Mouse (Mus musculus) midbrain, embryonic 13.5 days (tissue): ENCODE results near the gene Slc6a2. TPM values are rescaled to one million over a fixed set of nuclear protein-coding genes. Genes with fewer than 3 reads are reported as not detected.
A peak's percentile ranks its signal among the peaks of the same experiment; 100 is the strongest.

Experiments
- ATAC-seq: fragments of 200-750 bp; cut with Nextera tagmentation; 2 replicates; pipeline ENCODE4 v1.8.0; 2017; ENCODE audit warnings: mild to moderate bottlenecking, moderate TSS enrichment, moderate library complexity
- H3K27ac ChIP-seq: fragments of 300-500 bp; sonication (generic); 2 replicates; pipeline ENCODE4 v1.5.1; 2015; ENCODE audit warnings: inconsistent platforms, mild to moderate bottlenecking, moderate library complexity
- H3K27me3 ChIP-seq: fragments of 300-500 bp; sonication (generic); 2 replicates; pipeline ENCODE4 v1.6.1; 2015; ENCODE audit warnings: mild to moderate bottlenecking, inconsistent platforms
- H3K36me3 ChIP-seq: fragments of 300-500 bp; sonication (generic); 2 replicates; pipeline ENCODE4 v1.6.1; 2015; ENCODE audit warnings: mild to moderate bottlenecking, inconsistent platforms
- H3K4me1 ChIP-seq: fragments of 300-500 bp; sonication (generic); replicated peaks from 2 replicates; pipeline ENCODE4 v1.6.1; 2015; ENCODE audit warnings: inconsistent platforms
- H3K4me2 ChIP-seq: fragments of 300-500 bp; sonication (generic); replicated peaks from 2 replicates; pipeline ENCODE4 v1.6.1; 2015; ENCODE audit warnings: moderate library complexity, mild to moderate bottlenecking, inconsistent platforms
- H3K4me3 ChIP-seq: fragments of 300-500 bp; sonication (generic); replicated peaks from 2 replicates; pipeline ENCODE4 v1.5.1; 2015; ENCODE audit warnings: mild to moderate bottlenecking, inconsistent platforms
- H3K9ac ChIP-seq: fragments of 300-500 bp; sonication (generic); replicated peaks from 2 replicates; pipeline ENCODE4 v1.6.1; 2015; ENCODE audit warnings: mild to moderate bottlenecking, inconsistent platforms
- H3K9me3 ChIP-seq: fragments of 300-500 bp; sonication (generic); 2 replicates; pipeline ENCODE4 v1.6.1; 2016; ENCODE audit warnings: mild to moderate bottlenecking, inconsistent platforms
- WGBS: fragments of 180-500 bp; shearing (Covaris S2); methylation state at CpG from one replicate; pipeline ENCODE4 v1.1.7; 2015; 5-methylcytosine and 5-hydroxymethylcytosine counted together
- polyA plus RNA-seq: library from polyadenylated mRNA; unstranded; fragments of >200 nt; fragmentation: Nextera tagmentation; extraction: Ambion mirVana; gene quantifications from 2 replicates; pipeline ENCODE4 v1.2.1, GENCODE M21; 2015

The Slc6a2 gene
- 0.34 and 0.73 TPM in 2 replicates for polyA plus RNA-seq

GRCm38 (mm10) chr8:92959779-92960178 is at the start of gene Slc6a2:
Gene Slc6a2 (plus strand): TSS chr8:92960079.
- Histone ChIP-seq H3K4me2 (peak within 1 kb of the TSS; percentile 70), H3K36me3 (no peaks in the 10 kb centered on the region), H3K27ac (no peak within 1 kb of the TSS), H3K27me3 (peaks cover 60% of the 10 kb centered on the region), H3K9me3 (no peaks in the 10 kb centered on the region), H3K4me3 (peak within 1 kb of the TSS; percentile 42), H3K4me1 (peaks cover 13% of the 10 kb centered on the region), H3K9ac (peak within 1 kb of the TSS; percentile 55)
- ATAC-seq = no peak
- 76% methylated on average over 10 of the region's 10 CpGs for WGBS

GRCm38 (mm10) chr8:92911477-92911876 is 48.4 kb upstream of the Slc6a2 start:
- Histone ChIP-seq H3K27ac (no peak overlapping the region), H3K36me3 (no peaks in the 10 kb centered on the region), H3K9ac (no peak overlapping the region), H3K4me1 (no peaks in the 10 kb centered on the region), H3K4me2 (no peak overlapping the region), H3K27me3 (no peaks in the 10 kb centered on the region), H3K4me3 (no peak overlapping the region), H3K9me3 (no peaks in the 10 kb centered on the region)
- no peak for ATAC-seq
- 93% methylated on average over 3 of the region's 3 CpGs for WGBS

- Histone ChIP-seq H3K4me3 (no peak overlapping the region), H3K9me3 (no peaks in the 10 kb centered on the region), H3K4me1 (no peaks in the 10 kb centered on the region), H3K27ac (no peak overlapping the region), H3K9ac (no peak overlapping the region), H3K4me2 (no peak overlapping the region), H3K27me3 (no peaks in the 10 kb centered on the region), H3K36me3 (no peaks in the 10 kb centered on the region)
- ATAC-seq = no peak
- 91% methylated on average over 7 of the region's 7 CpGs for WGBS
Observed at GRCm38 (mm10) chr8:92913396-92913795, 46.5 kb upstream of the Slc6a2 start.

GRCm38 (mm10) chr8:92916082-92916481 is 43.8 kb upstream of the Slc6a2 start:
- Histone ChIP-seq H3K4me1 (no peaks in the 10 kb centered on the region), H3K27ac (no peak overlapping the region), H3K4me2 (no peak overlapping the region), H3K36me3 (no peaks in the 10 kb centered on the region), H3K4me3 (no peak overlapping the region), H3K9ac (no peak overlapping the region), H3K27me3 (no peaks in the 10 kb centered on the region), H3K9me3 (no peaks in the 10 kb centered on the region)
- WGBS = 85% methylated on average over 3 of the region's 3 CpGs
- ATAC-seq = no peak

- no peak overlapping the region for H3K4me3 ChIP-seq
- no peak overlapping the region for H3K27ac ChIP-seq
- H3K4me1 ChIP-seq = no peaks in the 10 kb centered on the region
- H3K9me3 ChIP-seq = no peaks in the 10 kb centered on the region
- no peak for ATAC-seq
- no peak overlapping the region for H3K9ac ChIP-seq
- no peaks in the 10 kb centered on the region for H3K36me3 ChIP-seq
- 72% methylated on average over 3 of the region's 3 CpGs for WGBS
- H3K27me3 ChIP-seq = no peaks in the 10 kb centered on the region
- H3K4me2 ChIP-seq = no peak overlapping the region
Observed at GRCm38 (mm10) chr8:92921768-92922167, 38.1 kb upstream of the Slc6a2 start.

GRCm38 (mm10) chr8:92928986-92929385 is 30.9 kb upstream of the Slc6a2 start:
- Histone ChIP-seq H3K4me3 (no peak overlapping the region), H3K4me2 (no peak overlapping the region), H3K9ac (no peak overlapping the region), H3K27ac (no peak overlapping the region), H3K27me3 (no peaks in the 10 kb centered on the region), H3K9me3 (no peaks in the 10 kb centered on the region), H3K36me3 (no peaks in the 10 kb centered on the region), H3K4me1 (no peaks in the 10 kb centered on the region)
- no peak for ATAC-seq
- WGBS = 74% methylated on average over 4 of the region's 4 CpGs

- H3K9ac ChIP-seq = no peak overlapping the region
- no peaks in the 10 kb centered on the region for H3K27me3 ChIP-seq
- no peak for ATAC-seq
- no peaks in the 10 kb centered on the region for H3K36me3 ChIP-seq
- no peak overlapping the region for H3K4me2 ChIP-seq
- no peak overlapping the region for H3K4me3 ChIP-seq
- H3K4me1 ChIP-seq = no peaks in the 10 kb centered on the region
- WGBS = 86% methylated on average over 4 of the region's 4 CpGs
- H3K27ac ChIP-seq = no peak overlapping the region
- no peaks in the 10 kb centered on the region for H3K9me3 ChIP-seq
Observed at GRCm38 (mm10) chr8:92938056-92938455, 21.8 kb upstream of the Slc6a2 start.

- no peaks in the 10 kb centered on the region for H3K27me3 ChIP-seq
- H3K4me3 ChIP-seq = no peak overlapping the region
- no peak overlapping the region for H3K27ac ChIP-seq
- 91% methylated on average over 4 of the region's 4 CpGs for WGBS
- no peak for ATAC-seq
- no peaks in the 10 kb centered on the region for H3K4me1 ChIP-seq
- no peaks in the 10 kb centered on the region for H3K9me3 ChIP-seq
- no peaks in the 10 kb centered on the region for H3K36me3 ChIP-seq
- no peak overlapping the region for H3K9ac ChIP-seq
- no peak overlapping the region for H3K4me2 ChIP-seq
Observed at GRCm38 (mm10) chr8:92949071-92949470, 10.8 kb upstream of the Slc6a2 start.

GRCm38 (mm10) chr8:92950639-92951371 is 9.1 kb upstream of the Slc6a2 start:
- Histone ChIP-seq H3K27me3 (no peaks in the 10 kb centered on the region), H3K36me3 (no peaks in the 10 kb centered on the region), H3K4me1 (no peaks in the 10 kb centered on the region), H3K27ac (no peak overlapping the region), H3K4me3 (no peak overlapping the region), H3K4me2 (no peak overlapping the region), H3K9ac (no peak overlapping the region), H3K9me3 (no peaks in the 10 kb centered on the region)
- WGBS = 86% methylated on average over 12 of the region's 12 CpGs
- ATAC-seq = no peak

GRCm38 (mm10) chr8:92954044-92954443 is 5.8 kb upstream of the Slc6a2 start:
- Histone ChIP-seq H3K9ac (no peak overlapping the region), H3K27ac (no peak overlapping the region), H3K4me3 (no peak overlapping the region), H3K9me3 (no peaks in the 10 kb centered on the region), H3K4me2 (no peak overlapping the region), H3K4me1 (no peaks in the 10 kb centered on the region), H3K27me3 (peaks cover 14% of the 10 kb centered on the region), H3K36me3 (no peaks in the 10 kb centered on the region)
- ATAC-seq = no peak
- 88% methylated on average over 5 of the region's 5 CpGs for WGBS

GRCm38 (mm10) chr8:92960451-92960911 is 602 bp downstream of the Slc6a2 start:
- peak; percentile 66; the same call in 1 of the 2 replicates for ATAC-seq
- WGBS = under 1% methylated on average over 42 of the region's 42 CpGs
- no peak overlapping the region for H3K27ac ChIP-seq
- no peaks in the 10 kb centered on the region for H3K36me3 ChIP-seq
- peak overlapping the region; percentile 55 for H3K9ac ChIP-seq
- H3K27me3 ChIP-seq = peaks cover 60% of the 10 kb centered on the region
- H3K4me1 ChIP-seq = peaks cover 13% of the 10 kb centered on the region
- peak overlapping the region; percentile 70 for H3K4me2 ChIP-seq
- H3K9me3 ChIP-seq = no peaks in the 10 kb centered on the region
- peak overlapping the region; percentile 42 for H3K4me3 ChIP-seq

- Histone ChIP-seq H3K27ac (no peak overlapping the region), H3K9me3 (no peaks in the 10 kb centered on the region), H3K9ac (no peak overlapping the region), H3K36me3 (no peaks in the 10 kb centered on the region), H3K27me3 (peaks cover 60% of the 10 kb centered on the region), H3K4me2 (peak overlapping the region; percentile 70), H3K4me3 (peak overlapping the region; percentile 42), H3K4me1 (peaks cover 13% of the 10 kb centered on the region)
- 2% methylated on average over 25 of the region's 25 CpGs for WGBS
- no peak for ATAC-seq
Observed at GRCm38 (mm10) chr8:92961088-92961487, 1.2 kb downstream of the Slc6a2 start.

- no peak overlapping the region for H3K4me3 ChIP-seq
- 81% methylated on average over 2 of the region's 2 CpGs for WGBS
- no peak overlapping the region for H3K4me2 ChIP-seq
- no peak for ATAC-seq
- H3K36me3 ChIP-seq = no peaks in the 10 kb centered on the region
- H3K9ac ChIP-seq = no peak overlapping the region
- no peaks in the 10 kb centered on the region for H3K9me3 ChIP-seq
- H3K27ac ChIP-seq = no peak overlapping the region
- peaks cover 13% of the 10 kb centered on the region for H3K4me1 ChIP-seq
- peaks cover 40% of the 10 kb centered on the region for H3K27me3 ChIP-seq
Observed at GRCm38 (mm10) chr8:92964556-92964955, 4.7 kb downstream of the Slc6a2 start.
